ENCODE assay signal across 28 mouse cellular contexts in genomic region chr17:36858181-36858580, GRCm38 (mm10). TPM values are rescaled to one million over a fixed set of nuclear protein-coding genes. Genes with fewer than 3 reads are reported as not detected.
DNase-seq lines count a peak whose midpoint lies in the region; ATAC-seq lines count a peak whose summit lies in the region.
"Had no signal": no experiment of that assay in that cellular context is flagged by ENCODE, and none has a peak within 500 bp of the region (broad histone marks: within the 10 kb centered on the region; RNA-seq: fewer than 3 reads in every experiment).

No protein-coding gene starts in this region.

- ATAC-seq in megakaryocyte, adult 5-6 weeks (ENCODE audit: poor library complexity, severe bottlenecking): no peak
- ATAC-seq in common myeloid progenitor, adult 5-6 weeks (replicated peaks; ENCODE audit: low read depth, poor library complexity, severe bottlenecking): peak; percentile 77
- no peak for ATAC-seq in hindbrain, embryonic 12.5 days (ENCODE audit: low FRiP score)
- ATAC-seq: activated CD4-positive, CD25-positive, alpha-beta regulatory T cell, adult 4 months; CD4-positive, CD25-positive, alpha-beta regulatory T cell, adult 4 months had no signal

- no peaks in the 10 kb centered on the region for H3K9me3 ChIP-seq in megakaryocyte, embryonic 14.5 days
- H3K9me3 ChIP-seq in hindbrain, embryonic 12.5 days (replicated peaks): no peaks in the 10 kb centered on the region
- H3K9me3 ChIP-seq: G1E had no signal

- H3K27ac ChIP-seq in hindbrain, embryonic 12.5 days: no peak overlapping the region

- WGBS in hindbrain, embryonic 12.5 days: 98% methylated on average over 3 of the region's 3 CpGs

- peaks cover 59% of the 10 kb centered on the region for H3K36me3 ChIP-seq in megakaryocyte, embryonic 14.5 days (replicated peaks; ENCODE audit: low read length)
- H3K36me3 ChIP-seq in hindbrain, embryonic 12.5 days: peaks cover 64% of the 10 kb centered on the region

- DNase-seq in 416B (ENCODE audit: low read depth): peak; percentile 71
- no peak for DNase-seq in heart, postnatal 36 days
- DNase-seq: adrenal gland, adult 2 months; adrenal gland, adult 8-10 months; adrenal gland, postnatal 10 days; adrenal gland, postnatal 14 days; adrenal gland, postnatal 25 days; adrenal gland, postnatal 36 days; B cell, adult 2 months; cerebellum, adult 11 months; cerebellum, adult 11-12 months; cerebellum, adult 18-20 months; cerebellum, adult 2 months had no signal

- H3K4me1 ChIP-seq in megakaryocyte, embryonic 14.5 days: peaks cover 76% of the 10 kb centered on the region
- no peaks in the 10 kb centered on the region for H3K4me1 ChIP-seq in hindbrain, embryonic 12.5 days

- intact Hi-C loops in heart, postnatal 36 days (cut with DNase I): no loop called here

- no peak overlapping the region for H3K4me2 ChIP-seq in hindbrain, embryonic 12.5 days (replicated peaks)

- H3K27me3 ChIP-seq in megakaryocyte, embryonic 14.5 days (replicated peaks): no peaks in the 10 kb centered on the region
- H3K27me3 ChIP-seq in hindbrain, embryonic 12.5 days: no peaks in the 10 kb centered on the region
- H3K27me3 ChIP-seq: CH12.LX, Patski had no signal

- H3K4me3 ChIP-seq in megakaryocyte, embryonic 14.5 days (replicated peaks): peak overlapping the region; percentile 81
- H3K4me3 ChIP-seq in hindbrain, embryonic 12.5 days: no peak overlapping the region

- no peak overlapping the region for H3K9ac ChIP-seq in hindbrain, embryonic 12.5 days

RNA-seq across cellular contexts. Expression of gene Trim15, which starts 8.8 kb away (rescaled TPM):
- not detected in 2 replicates for polyA plus RNA-seq in megakaryocyte, embryonic 14.5 days (2012; ENCODE audit: insufficient read depth, low replicate concordance)
- not detected in 2 replicates for total RNA-seq in megakaryocyte, adult 5-6 weeks (2015)
- total RNA-seq in megakaryocyte, adult 5-6 weeks (2017): not detected in 2 replicates
- 0.18 TPM in 1 of 2 replicates, not detected in the other for total RNA-seq in common myeloid progenitor, adult 5-6 weeks (2017)
- total RNA-seq in heart, postnatal 36 days (2021): not detected
- 0.37 and 0.42 TPM in 2 replicates for polyA plus RNA-seq in hindbrain, embryonic 12.5 days (2016; fragmentation: Nextera tagmentation; extraction: Ambion mirVana)
- total RNA-seq: adrenal gland, adult 18-20 months; adrenal gland, adult 2 months; adrenal gland, postnatal 10 days; adrenal gland, postnatal 14 days; adrenal gland, postnatal 25 days; adrenal gland, postnatal 4 days; CH12.LX; ES-E14; MEL had no signal
- polyA plus RNA-seq: activated CD4-positive, CD25-positive, alpha-beta regulatory T cell, adult 4 months; adrenal gland, adult 2 months; G1E had no signal

RNA-seq across cellular contexts. Expression of gene Trim10, which starts 11.2 kb away (rescaled TPM):
- polyA plus RNA-seq in megakaryocyte, embryonic 14.5 days (2012; ENCODE audit: insufficient read depth, low replicate concordance): 0.27 TPM in 1 of 2 replicates, not detected in the other
- 0.52 and 0.76 TPM in 2 replicates for total RNA-seq in megakaryocyte, adult 5-6 weeks (2015)
- total RNA-seq in megakaryocyte, adult 5-6 weeks (2017): 1.5 and 3.9 TPM in 2 replicates
- 4.3 and 8.9 TPM in 2 replicates for total RNA-seq in common myeloid progenitor, adult 5-6 weeks (2017)
- total RNA-seq in heart, postnatal 36 days (2021): under 1 TPM; 0.41 to 0.64 TPM
- polyA plus RNA-seq in hindbrain, embryonic 12.5 days (2016; fragmentation: Nextera tagmentation; extraction: Ambion mirVana): 7.5 and 8.4 TPM in 2 replicates
- total RNA-seq: CH12.LX, ES-E14 had no signal
- polyA plus RNA-seq: C2C12 had no signal

RNA-seq across cellular contexts. Expression of gene Trim26, which starts 21.2 kb away (rescaled TPM):
- 2.1 and 17.7 TPM in 2 replicates for polyA plus RNA-seq in megakaryocyte, embryonic 14.5 days (2012; ENCODE audit: insufficient read depth, low replicate concordance)
- total RNA-seq in megakaryocyte, adult 5-6 weeks (2015): 27.4 and 29.0 TPM in 2 replicates
- 19.6 and 24.9 TPM in 2 replicates for total RNA-seq in megakaryocyte, adult 5-6 weeks (2017)
- total RNA-seq in common myeloid progenitor, adult 5-6 weeks (2017): 10.8 and 18.0 TPM in 2 replicates
- 10 to 100 TPM; 22.2 to 23.6 TPM for total RNA-seq in heart, postnatal 36 days (2021)
- 49.8 and 56.4 TPM in 2 replicates for polyA plus RNA-seq in hindbrain, embryonic 12.5 days (2016; fragmentation: Nextera tagmentation; extraction: Ambion mirVana)

RNA-seq across cellular contexts. Expression of gene Trim40, which starts 31.7 kb away (rescaled TPM):
- polyA plus RNA-seq in megakaryocyte, embryonic 14.5 days (2012; ENCODE audit: insufficient read depth, low replicate concordance): not detected in 2 replicates
- total RNA-seq in megakaryocyte, adult 5-6 weeks (2015): not detected in 2 replicates
- not detected in 2 replicates for total RNA-seq in megakaryocyte, adult 5-6 weeks (2017)
- not detected in 2 replicates for total RNA-seq in common myeloid progenitor, adult 5-6 weeks (2017)
- total RNA-seq in heart, postnatal 36 days (2021): not detected
- not detected in 2 replicates for polyA plus RNA-seq in hindbrain, embryonic 12.5 days (2016; fragmentation: Nextera tagmentation; extraction: Ambion mirVana)
- total RNA-seq: adrenal gland, postnatal 10 days; adrenal gland, postnatal 14 days; CH12.LX; G1E had no signal
- polyA plus RNA-seq: activated CD4-positive, CD25-positive, alpha-beta regulatory T cell, adult 4 months; brain, embryonic 14.5 days; C2C12; CD4-positive, CD25-positive, alpha-beta regulatory T cell, adult 4 months; G1E; Patski had no signal

RNA-seq across cellular contexts. Expression of gene Trim31, which starts 39.7 kb away (rescaled TPM):
- not detected in 2 replicates for polyA plus RNA-seq in megakaryocyte, embryonic 14.5 days (2012; ENCODE audit: insufficient read depth, low replicate concordance)
- total RNA-seq in megakaryocyte, adult 5-6 weeks (2015): not detected in 2 replicates
- not detected in 2 replicates for total RNA-seq in megakaryocyte, adult 5-6 weeks (2017)
- total RNA-seq in common myeloid progenitor, adult 5-6 weeks (2017): not detected in 2 replicates
- total RNA-seq in heart, postnatal 36 days (2021): not detected
- polyA plus RNA-seq in hindbrain, embryonic 12.5 days (2016; fragmentation: Nextera tagmentation; extraction: Ambion mirVana): not detected in 2 replicates
- total RNA-seq: adrenal gland, adult 18-20 months; adrenal gland, adult 2 months; adrenal gland, adult 8-10 months; adrenal gland, postnatal 10 days; adrenal gland, postnatal 14 days; adrenal gland, postnatal 25 days; adrenal gland, postnatal 36 days; adrenal gland, postnatal 4 days; CH12.LX; ES-E14; G1E; MEL had no signal
- polyA plus RNA-seq: activated CD4-positive, CD25-positive, alpha-beta regulatory T cell, adult 4 months; adrenal gland, adult 2 months; brain, embryonic 14.5 days; C2C12; CD4-positive, CD25-positive, alpha-beta regulatory T cell, adult 4 months; cerebellum, adult 2 months; G1E; Patski had no signal
